Comparison of ENCODE assay signal across 17 mouse cellular contexts in genomic region chr7:121084840-121085453, GRCm38 (mm10). TPM values are rescaled to one million over a fixed set of nuclear protein-coding genes. Genes with fewer than 3 reads are reported as not detected.
DNase-seq lines count a peak whose midpoint lies in the region; ATAC-seq lines count a peak whose summit lies in the region.
"Had no signal": no experiment of that assay in that cellular context is flagged by ENCODE, and none has a peak within 500 bp of the region (broad histone marks: within the 10 kb centered on the region; RNA-seq: fewer than 3 reads in every experiment).

No protein-coding gene starts in this region.

- H3K9me3 ChIP-seq in embryonic facial prominence, embryonic 12.5 days = no peaks in the 10 kb centered on the region
- H3K9me3 ChIP-seq in embryonic facial prominence, embryonic 10.5 days = no peaks in the 10 kb centered on the region
- H3K9me3 ChIP-seq in hindbrain, embryonic 10.5 days = no peaks in the 10 kb centered on the region
- no peaks in the 10 kb centered on the region for H3K9me3 ChIP-seq in hindbrain, embryonic 13.5 days
- H3K9me3 ChIP-seq: lung, embryonic 15.5 days; neural tube, embryonic 13.5 days; stomach, embryonic 15.5 days had no signal

- 59% methylated on average over 8 of the region's 8 CpGs for WGBS in embryonic facial prominence, embryonic 12.5 days
- WGBS in embryonic facial prominence, embryonic 10.5 days = 70% methylated on average over 8 of the region's 8 CpGs
- 77% methylated on average over 8 of the region's 8 CpGs for WGBS in hindbrain, embryonic 10.5 days
- 65% methylated on average over 8 of the region's 8 CpGs for WGBS in hindbrain, embryonic 13.5 days

- ATAC-seq in embryonic facial prominence, embryonic 12.5 days (ENCODE audit: insufficient number of reproducible peaks, insufficient read depth, low FRiP score, low TSS enrichment) = no peak
- ATAC-seq in hindbrain, embryonic 13.5 days (ENCODE audit: low FRiP score) = no peak
- ATAC-seq: activated CD4-positive, CD25-positive, alpha-beta regulatory T cell, adult 4 months; intestine, embryonic 16.5 days had no signal

- no peak overlapping the region for H3K4me2 ChIP-seq in embryonic facial prominence, embryonic 12.5 days (replicated peaks)
- H3K4me2 ChIP-seq in hindbrain, embryonic 13.5 days = no peak overlapping the region
- H3K4me2 ChIP-seq: lung, embryonic 15.5 days; neural tube, embryonic 13.5 days; stomach, embryonic 15.5 days had no signal

- H3K27ac ChIP-seq in embryonic facial prominence, embryonic 12.5 days = 0 out of 2 replicates have a peak overlapping the region, but pooled peaks have one; percentile 19
- no peak overlapping the region for H3K27ac ChIP-seq in embryonic facial prominence, embryonic 10.5 days (replicated peaks)
- H3K27ac ChIP-seq in hindbrain, embryonic 10.5 days = peak overlapping the region; percentile 2; the same call in 1 of the 2 replicates
- no peak overlapping the region for H3K27ac ChIP-seq in hindbrain, embryonic 13.5 days
- H3K27ac ChIP-seq: lung, embryonic 15.5 days; neural tube, embryonic 13.5 days; stomach, embryonic 15.5 days had no signal

- H3K27me3 ChIP-seq in embryonic facial prominence, embryonic 12.5 days = no peaks in the 10 kb centered on the region
- H3K27me3 ChIP-seq in embryonic facial prominence, embryonic 10.5 days (replicated peaks; ENCODE audit: low read depth, poor library complexity, severe bottlenecking) = no peaks in the 10 kb centered on the region
- H3K27me3 ChIP-seq in hindbrain, embryonic 10.5 days (ENCODE audit: insufficient read depth, poor library complexity, severe bottlenecking) = no peaks in the 10 kb centered on the region
- no peaks in the 10 kb centered on the region for H3K27me3 ChIP-seq in hindbrain, embryonic 13.5 days
- H3K27me3 ChIP-seq: CH12.LX; lung, embryonic 15.5 days; neural tube, embryonic 13.5 days; stomach, embryonic 15.5 days had no signal

- H3K9ac ChIP-seq in embryonic facial prominence, embryonic 12.5 days = no peak overlapping the region
- no peak overlapping the region for H3K9ac ChIP-seq in hindbrain, embryonic 13.5 days
- H3K9ac ChIP-seq: lung, embryonic 15.5 days; neural tube, embryonic 13.5 days; stomach, embryonic 15.5 days had no signal

- H3K4me1 ChIP-seq in embryonic facial prominence, embryonic 12.5 days = peaks cover 19% of the 10 kb centered on the region; the same call in 1 of the 2 replicates
- peaks cover 23% of the 10 kb centered on the region for H3K4me1 ChIP-seq in embryonic facial prominence, embryonic 10.5 days
- peaks cover 18% of the 10 kb centered on the region for H3K4me1 ChIP-seq in hindbrain, embryonic 10.5 days (replicated peaks)
- H3K4me1 ChIP-seq in hindbrain, embryonic 13.5 days (replicated peaks) = peaks cover 30% of the 10 kb centered on the region
- H3K4me1 ChIP-seq: lung, embryonic 15.5 days had no signal

- no peak overlapping the region for H3K4me3 ChIP-seq in embryonic facial prominence, embryonic 12.5 days
- H3K4me3 ChIP-seq in embryonic facial prominence, embryonic 10.5 days = no peak overlapping the region
- no peak overlapping the region for H3K4me3 ChIP-seq in hindbrain, embryonic 10.5 days
- no peak overlapping the region for H3K4me3 ChIP-seq in hindbrain, embryonic 13.5 days
- H3K4me3 ChIP-seq: lung, embryonic 15.5 days; neural tube, embryonic 13.5 days; stomach, embryonic 15.5 days had no signal

- no peaks in the 10 kb centered on the region for H3K36me3 ChIP-seq in embryonic facial prominence, embryonic 12.5 days
- peaks cover 13% of the 10 kb centered on the region for H3K36me3 ChIP-seq in embryonic facial prominence, embryonic 10.5 days (replicated peaks)
- H3K36me3 ChIP-seq in hindbrain, embryonic 10.5 days = peaks cover 7% of the 10 kb centered on the region
- H3K36me3 ChIP-seq in hindbrain, embryonic 13.5 days = 0 out of 2 replicates have a peak, but pooled peaks cover 3% of the 10 kb centered on the region
- H3K36me3 ChIP-seq: neural tube, embryonic 13.5 days; stomach, embryonic 15.5 days had no signal

- DNase-seq in embryonic facial prominence, embryonic 10.5 days (ENCODE audit: low spot score) = no peak
- no peak for DNase-seq in hindbrain, embryonic 10.5 days (ENCODE audit: low spot score)
- DNase-seq in ZHBTc4 (ENCODE audit: low read depth, low spot score) = peak; percentile 20
- DNase-seq in heart, postnatal 4 days = peak; percentile 35
- no peak for DNase-seq in adrenal gland, postnatal 14 days
- no peak for DNase-seq in right cerebral cortex, postnatal 4 days
- DNase-seq: cerebellum, postnatal 36 days; thymus, postnatal 14 days had no signal

RNA-seq across cellular contexts. Expression of gene Otoa, which starts 3.5 kb away (rescaled TPM):
- polyA plus RNA-seq in embryonic facial prominence, embryonic 12.5 days (2016; fragmentation: Nextera tagmentation; extraction: Ambion mirVana) = 0.23 and 0.38 TPM in 2 replicates
- 0.05 and 0.13 TPM in 2 replicates for polyA plus RNA-seq in embryonic facial prominence, embryonic 10.5 days (2016; fragmentation: Nextera tagmentation; extraction: Ambion mirVana)
- polyA plus RNA-seq in hindbrain, embryonic 10.5 days (2016; fragmentation: Nextera tagmentation; extraction: Ambion mirVana) = 0.10 and 0.65 TPM in 2 replicates
- polyA plus RNA-seq in hindbrain, embryonic 13.5 days (2015; fragmentation: Nextera tagmentation; extraction: Ambion mirVana) = 0.25 and 0.53 TPM in 2 replicates
- total RNA-seq in heart, postnatal 4 days (2021) = 1 to 10 TPM; 5.0 to 5.5 TPM
- 0.41 and 0.52 TPM in 2 replicates for total RNA-seq in adrenal gland, postnatal 14 days (2021)
- polyA plus RNA-seq: activated CD4-positive, CD25-positive, alpha-beta regulatory T cell, adult 4 months; embryonic facial prominence, embryonic 11.5 days; lung, embryonic 15.5 days had no signal

RNA-seq across cellular contexts. Expression of gene Igsf6, which starts 10.6 kb away (rescaled TPM):
- polyA plus RNA-seq in embryonic facial prominence, embryonic 12.5 days (2016; fragmentation: Nextera tagmentation; extraction: Ambion mirVana) = 1.1 and 1.2 TPM in 2 replicates
- 0.67 and 1.2 TPM in 2 replicates for polyA plus RNA-seq in embryonic facial prominence, embryonic 10.5 days (2016; fragmentation: Nextera tagmentation; extraction: Ambion mirVana)
- 1.3 and 1.5 TPM in 2 replicates for polyA plus RNA-seq in hindbrain, embryonic 10.5 days (2016; fragmentation: Nextera tagmentation; extraction: Ambion mirVana)
- polyA plus RNA-seq in hindbrain, embryonic 13.5 days (2015; fragmentation: Nextera tagmentation; extraction: Ambion mirVana) = 1.2 and 1.3 TPM in 2 replicates
- under 1 TPM; 0.48 to 0.81 TPM for total RNA-seq in heart, postnatal 4 days (2021)
- 1.2 and 2.3 TPM in 2 replicates for total RNA-seq in adrenal gland, postnatal 14 days (2021)
- total RNA-seq: CH12.LX had no signal

RNA-seq across cellular contexts. Expression of gene Mettl9, which starts 50.7 kb away (rescaled TPM):
- polyA plus RNA-seq in embryonic facial prominence, embryonic 12.5 days (2016; fragmentation: Nextera tagmentation; extraction: Ambion mirVana) = 211 and 228 TPM in 2 replicates
- 182 and 187 TPM in 2 replicates for polyA plus RNA-seq in embryonic facial prominence, embryonic 10.5 days (2016; fragmentation: Nextera tagmentation; extraction: Ambion mirVana)
- polyA plus RNA-seq in hindbrain, embryonic 10.5 days (2016; fragmentation: Nextera tagmentation; extraction: Ambion mirVana) = 199 and 215 TPM in 2 replicates
- 202 and 207 TPM in 2 replicates for polyA plus RNA-seq in hindbrain, embryonic 13.5 days (2015; fragmentation: Nextera tagmentation; extraction: Ambion mirVana)
- total RNA-seq in heart, postnatal 4 days (2021) = 100 to 1,000 TPM; 127 TPM
- total RNA-seq in adrenal gland, postnatal 14 days (2021) = 104 TPM in 2 replicates

Comparison
In these comparisons a context has a peak if more than half of its experiments do, and no peak if none do; other contexts are left out.
1. H3K27ac ChIP-seq: peak in embryonic facial prominence, embryonic 12.5 days (single experiment) and hindbrain, embryonic 10.5 days (single experiment); none in embryonic facial prominence, embryonic 10.5 days (single experiment) and hindbrain, embryonic 13.5 days (single experiment).
2. DNase-seq: peak in ZHBTc4 (single experiment) and heart, postnatal 4 days (single experiment); none in embryonic facial prominence, embryonic 10.5 days (single experiment), hindbrain, embryonic 10.5 days (single experiment), adrenal gland, postnatal 14 days (single experiment) and right cerebral cortex, postnatal 4 days (single experiment).